Mouse (Mus musculus) CH12.LX (cell line): ENCODE measurements at regions not wholly inside any gene's neighbourhood (a gene's known extent, or its start where the extent isn't known, plus 50 kb on each side); places are given as distances from the start of the nearest gene placed in this dataset.

Experiments
- DNase-seq: peaks from one replicate; pipeline ENCODE4 v3.0.0-alpha.2; 2013; ENCODE audit errors: extremely low read depth
- H3K27ac ChIP-seq: 2 replicates; pipeline ENCODE4 v1.5.1; 2012; ENCODE audit warnings: low read depth, mild to moderate bottlenecking, control low read depth, moderate library complexity; ENCODE audit not compliant: insufficient read depth
- H3K27me3 ChIP-seq: replicated peaks from 2 replicates; pipeline ENCODE3; 2012; ENCODE audit warnings: inconsistent platforms
- H3K36me3 ChIP-seq, 2 experiments: replicated peaks in 1 of 2; 2 replicates each; pipeline versions ENCODE3 to v1.6.1; 2012; ENCODE audit warnings: inconsistent platforms in 1 of 2, low read length in 1 of 2, mild to moderate bottlenecking in 1 of 2, mixed read lengths in 1 of 2, moderate library complexity in 1 of 2; ENCODE audit not compliant: control insufficient read depth in 1 of 2, insufficient read depth in 1 of 2
- H3K4me1 ChIP-seq, 2 experiments: 2 replicates each; pipeline ENCODE4 v1.6.1; 2012; ENCODE audit warnings: inconsistent platforms in 1 of 2, moderate library complexity in 1 of 2; ENCODE audit not compliant: insufficient read depth in 2 of 2, control insufficient read depth in 1 of 2
- H3K4me2 ChIP-seq: 2 replicates; pipeline ENCODE4 v1.6.1; 2012; ENCODE audit warnings: low read depth, mild to moderate bottlenecking, control low read depth; ENCODE audit not compliant: poor library complexity, insufficient read depth, severe bottlenecking
- H3K4me3 ChIP-seq, 3 experiments: fragments of 150-350 bp in 1 of 3; sonication (generic) in 1 of 3; replicated peaks in 1 of 3; 2 replicates each; pipeline versions ENCODE3 to v1.5.1; 2011 to 2012; ENCODE audit warnings: low read depth in 2 of 3, low read length in 2 of 3, mild to moderate bottlenecking in 2 of 3, moderate library complexity in 2 of 3, control low read depth in 1 of 3, improper control_type of control experiment in 1 of 3, inconsistent platforms in 1 of 3, mixed read lengths in 1 of 3; ENCODE audit not compliant: poor library complexity in 1 of 3
- H3K79me2 ChIP-seq: replicated peaks from 2 replicates; pipeline ENCODE4 v1.6.1; 2012; ENCODE audit warnings: mild to moderate bottlenecking, moderate library complexity; ENCODE audit not compliant: control insufficient read depth, poor library complexity, insufficient read depth, severe bottlenecking; ENCODE audit errors: extremely low read depth
- H3K9ac ChIP-seq: 2 replicates; pipeline ENCODE4 v1.6.1; 2012; ENCODE audit warnings: low read depth, mild to moderate bottlenecking, control low read depth, moderate library complexity; ENCODE audit not compliant: insufficient read depth
- H3K9me3 ChIP-seq: replicated peaks from 2 replicates; pipeline ENCODE3; 2012; ENCODE audit warnings: low read length, inconsistent platforms, mixed read lengths
- BHLHE40 ChIP-seq: IDR thresholded peaks from 2 replicates; pipeline ENCODE4 v1.6.1; 2011; ENCODE audit warnings: mild to moderate bottlenecking, low read depth, low read length, improper control_type of control experiment
- CHD1 ChIP-seq: IDR thresholded peaks from 2 replicates; pipeline ENCODE4 v1.6.1; 2012; ENCODE audit warnings: low read depth, low read length, improper control_type of control experiment, inconsistent platforms
- CHD2 ChIP-seq: IDR thresholded peaks from 2 replicates; pipeline ENCODE4 v1.6.1; 2011; ENCODE audit warnings: low read length, improper control_type of control experiment
- E2F4 ChIP-seq: IDR thresholded peaks from 2 replicates; pipeline ENCODE4 v1.6.1; 2011; ENCODE audit warnings: low read depth, low read length, improper control_type of control experiment; ENCODE audit not compliant: insufficient replicate concordance
- EP300 ChIP-seq: IDR thresholded peaks from 2 replicates; pipeline ENCODE4 v1.6.1; 2011; ENCODE audit warnings: low read length, improper control_type of control experiment
- ETS1 ChIP-seq: conservative IDR thresholded peaks from 2 replicates; pipeline ENCODE4 v1.6.1; 2012; ENCODE audit warnings: low read depth, mild to moderate bottlenecking, inconsistent platforms, low read length, improper control_type of control experiment, moderate library complexity
- IRF4 ChIP-seq: IDR thresholded peaks from 2 replicates; pipeline ENCODE4 v1.6.1; 2014; ENCODE audit warnings: low read depth, mild to moderate bottlenecking, inconsistent platforms, low read length, improper control_type of control experiment
- KAT2A ChIP-seq: IDR thresholded peaks from 2 replicates; pipeline ENCODE4 v1.6.1; 2012; ENCODE audit warnings: low read length, improper control_type of control experiment, inconsistent platforms; ENCODE audit not compliant: insufficient replicate concordance
- MAFK ChIP-seq: IDR thresholded peaks from 2 replicates; pipeline ENCODE4 v1.6.1; 2011; ENCODE audit warnings: low read length, improper control_type of control experiment; ENCODE audit not compliant: insufficient replicate concordance
- MAX ChIP-seq: IDR thresholded peaks from 2 replicates; pipeline ENCODE4 v1.6.1; 2011; ENCODE audit warnings: low read length, improper control_type of control experiment
- MAZ ChIP-seq: IDR thresholded peaks from 2 replicates; pipeline ENCODE4 v1.6.1; 2012; ENCODE audit warnings: low read depth, mild to moderate bottlenecking, inconsistent platforms, low read length, improper control_type of control experiment, moderate library complexity
- MEF2A ChIP-seq: IDR thresholded peaks from 2 replicates; pipeline ENCODE4 v1.6.1; 2014; ENCODE audit warnings: low read depth, mild to moderate bottlenecking, inconsistent platforms, low read length, improper control_type of control experiment, borderline replicate concordance
- MYC ChIP-seq: IDR thresholded peaks from 2 replicates; pipeline ENCODE4 v1.6.1; 2011; ENCODE audit warnings: low read depth, mild to moderate bottlenecking, improper control_type of control experiment, low read length
- RCOR1 ChIP-seq: conservative IDR thresholded peaks from 2 replicates; pipeline ENCODE4 v1.6.1; 2012; ENCODE audit warnings: low read depth, mild to moderate bottlenecking, inconsistent platforms, low read length, improper control_type of control experiment
- SIN3A ChIP-seq: IDR thresholded peaks from 2 replicates; pipeline ENCODE4 v1.6.1; 2012; ENCODE audit warnings: low read length, improper control_type of control experiment, inconsistent platforms
- SMC3 ChIP-seq: IDR thresholded peaks from 2 replicates; pipeline ENCODE4 v1.6.1; 2011; ENCODE audit warnings: low read depth, low read length, improper control_type of control experiment
- TBP ChIP-seq: conservative IDR thresholded peaks from 2 replicates; pipeline ENCODE4 v1.6.1; 2011; ENCODE audit warnings: low read depth, low read length, improper control_type of control experiment
- TCF12 ChIP-seq: IDR thresholded peaks from 2 replicates; pipeline ENCODE4 v1.6.1; 2014; ENCODE audit warnings: low read depth, mild to moderate bottlenecking, inconsistent platforms, low read length, improper control_type of control experiment
- USF2 ChIP-seq: conservative IDR thresholded peaks from 2 replicates; pipeline ENCODE4 v1.6.1; 2011; ENCODE audit warnings: low read depth, low read length, improper control_type of control experiment
- ZNF384 ChIP-seq: IDR thresholded peaks from 2 replicates; pipeline ENCODE4 v1.6.1; 2012; ENCODE audit warnings: low read depth, low read length, improper control_type of control experiment, inconsistent platforms
- dilution Hi-C: fragments of 300-500 bp; cut with MboI; formaldehyde crosslinking; loops from 2 replicates; pipeline ENCODE4 v1.14.3; 2020; ENCODE audit warnings: low sequenced_read_pairs; ENCODE audit not compliant: extremely low pct_unique_long_range_greater_than_20kb, extremely low pct_ligation_motif_present
- in situ Hi-C: fragments of 300-500 bp; cut with MboI; formaldehyde crosslinking; loops from 3 replicates; pipeline ENCODE4 v1.14.3; 2019; ENCODE audit warnings: low sequenced_read_pairs, low pct_ligation_motif_present, low pct_unique_long_range_greater_than_20kb, mixed read lengths

DNA sequence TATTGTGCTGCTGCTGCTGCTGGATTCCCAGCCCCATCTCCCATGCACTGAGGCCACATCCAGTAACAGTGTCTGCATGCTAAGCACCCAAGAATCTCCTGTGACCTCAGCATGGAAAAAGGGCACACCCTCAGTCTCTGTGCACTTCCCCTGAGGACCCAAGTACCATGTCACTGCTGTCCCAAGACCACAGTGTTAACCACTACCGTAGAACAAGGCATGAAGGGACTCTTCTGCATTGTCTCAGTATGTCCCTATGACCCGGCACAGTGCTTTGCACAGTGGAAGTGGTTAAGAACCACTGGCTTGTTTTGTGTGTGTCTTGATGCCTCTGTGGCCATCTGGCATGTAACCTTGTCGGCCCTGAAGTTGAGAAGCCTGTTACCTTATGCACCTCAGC, 220.6 kb upstream of the Six2 start:
- Histone ChIP-seq H3K4me2 (no peak overlapping the region), H3K4me1 (peaks cover 16 to 30% of the 10 kb centered on the region in 2 experiments), H3K9me3 (peaks cover 22% of the 10 kb centered on the region), H3K27ac (peak overlapping the region; percentile 83), H3K36me3 (no peaks in the 10 kb centered on the region), H3K27me3 (no peaks in the 10 kb centered on the region), H3K4me3 (no peak overlapping the region), H3K9ac (no peak overlapping the region), H3K79me2 (no peaks in the 10 kb centered on the region)
- peak; percentile 82 for DNase-seq
- in situ Hi-C loops: no loop called here
- TF ChIP-seq SIN3A (peak; percentile 45; the same call in 1 of the 2 replicates), MAFK (0 out of 2 replicates have a peak, but pooled peaks have one; percentile 45), E2F4 (no peak), RCOR1 (peak; percentile 44; the same call in 1 of the 2 replicates), MAX (peak; percentile 66; the same call in 1 of the 2 replicates), TCF12 (peak; percentile 64), USF2 (no peak), MYC (0 out of 2 replicates have a peak, but pooled peaks have one; percentile 41), MAZ (no peak), TBP (no peak), KAT2A (0 out of 2 replicates have a peak, but pooled peaks have one; percentile 44), EP300 (peak; percentile 78), SMC3 (peak; percentile 18), IRF4 (0 out of 2 replicates have a peak, but pooled peaks have one; percentile 34), ETS1 (peak; percentile 71), BHLHE40 (peak; percentile 67), CHD2 (0 out of 2 replicates have a peak, but pooled peaks have one; percentile 48), MEF2A (peak; percentile 53; the same call in 1 of the 2 replicates)
- dilution Hi-C loops: no loop called here

DNA sequence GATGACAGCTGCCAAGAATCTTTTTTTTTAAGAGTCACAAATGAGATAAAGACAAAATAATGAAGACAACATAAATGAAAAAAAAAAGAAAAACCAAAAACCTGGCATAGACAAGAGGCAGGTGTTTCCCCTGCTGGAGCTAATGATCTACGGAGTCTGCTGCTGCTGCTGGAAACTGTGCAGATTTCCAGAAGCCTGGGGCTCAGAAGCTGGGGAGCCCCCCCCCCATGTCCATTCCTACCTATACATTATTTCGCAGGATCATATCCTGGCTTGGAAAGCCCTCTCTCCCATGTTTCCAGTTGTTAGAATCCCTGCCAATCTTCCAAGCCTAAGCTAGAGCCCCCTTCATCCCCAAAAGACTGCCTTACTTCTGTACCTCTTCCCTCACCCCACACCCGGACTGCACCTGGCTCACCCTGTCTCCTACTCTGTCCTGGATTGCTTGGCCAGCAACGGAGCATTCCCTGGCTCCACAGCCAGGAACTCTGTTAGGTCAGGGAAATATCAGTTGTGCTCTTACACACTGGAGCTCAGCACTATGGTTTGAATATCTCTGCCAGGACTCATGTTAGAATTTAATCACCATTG, 218.6 kb upstream of the Six2 start:
- Histone ChIP-seq H3K27me3 (no peaks in the 10 kb centered on the region), H3K4me3 (no peak overlapping the region), H3K4me1 (peaks cover 18 to 41% of the 10 kb centered on the region in 2 experiments), H3K27ac (no peak overlapping the region), H3K79me2 (no peaks in the 10 kb centered on the region), H3K9ac (no peak overlapping the region), H3K36me3 (no peaks in the 10 kb centered on the region), H3K4me2 (no peak overlapping the region), H3K9me3 (peaks cover 18% of the 10 kb centered on the region)
- dilution Hi-C loops (no loop called here), in situ Hi-C loops (no loop called here)
- no peak for TF ChIP-seq CHD1
- TF ChIP-seq ETS1: no peak
- TF ChIP-seq ZNF384: peak; percentile 57
- DNase-seq: no peak
